Mouse (Mus musculus) lung, adult 2 months (tissue): ENCODE measurements around the gene Ghrhr.

Experiments
- CTCF ChIP-seq: fragments of 200-500 bp; IDR thresholded peaks from 2 replicates; pipeline ENCODE4 v1.5.1; 2011; ENCODE audit warnings: mild to moderate bottlenecking, low read length, control low read depth; ENCODE audit not compliant: insufficient read depth
- POLR2A ChIP-seq: fragments of 200-500 bp; IDR thresholded peaks from 2 replicates; pipeline ENCODE4 v1.6.1; 2011; ENCODE audit warnings: low read depth, mild to moderate bottlenecking, control low read depth, low read length, borderline replicate concordance; ENCODE audit errors: extremely low read depth

- TF ChIP-seq POLR2A (no peak), CTCF (no peak)
These were observed 15.7 kb downstream of the Ghrhr start for GRCm38 (mm10) chr6:55391814-55392213.
